Mouse (Mus musculus) cerebellum, postnatal 25 days (tissue): Measurements from ENCODE around the gene Olfr324.

Experiments
- DNase-seq, 2 experiments: peaks; one replicate each; pipeline ENCODE4 v3.0.0; 2021; ENCODE audit warnings: mixed read lengths in 2 of 2

Olfr324 gene

GRCm38 (mm10) chr11:58594814-58595213 is at the start of gene Olfr324:
TSS of gene Olfr324 (plus strand) at chr11:58595114.
- no peak for DNase-seq

DNA sequence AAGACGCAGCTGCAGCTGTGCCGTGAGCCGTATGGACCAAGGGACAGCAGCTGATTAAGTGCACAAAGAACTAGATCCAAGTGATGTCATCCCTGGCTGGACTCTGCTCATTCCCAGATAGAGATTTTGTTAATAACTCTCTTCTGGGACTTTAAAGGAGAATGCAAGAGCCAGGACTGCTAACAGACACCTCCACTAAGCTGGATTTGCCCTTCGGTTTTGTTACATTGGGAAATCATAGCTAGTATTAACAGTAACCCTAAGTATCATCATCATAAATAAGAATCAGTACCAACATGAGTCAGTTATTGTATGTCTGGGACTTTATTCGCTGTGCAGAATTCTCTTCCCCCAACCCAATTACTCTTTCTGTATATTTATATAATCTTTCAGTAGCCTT is 48.6 kb upstream of the Olfr324 start, which contains the start of gene Olfr329-ps:
Olfr329-ps (minus strand) TSS at position 101 of the 400 bp plus-strand sequence.
- DNase-seq = no peak

GRCm38 (mm10) chr11:58555536-58555935 is 39.4 kb upstream of the Olfr324 start, which contains the start of gene Olfr328:
TSS of gene Olfr328 (minus strand) at chr11:58555636.
- DNase-seq = no peak

GRCm38 (mm10) chr11:58570405-58570804 is 24.5 kb upstream of the Olfr324 start, which contains the start of gene Olfr224:
TSS of gene Olfr224 (minus strand) at chr11:58570553.
- no peak for DNase-seq

DNA sequence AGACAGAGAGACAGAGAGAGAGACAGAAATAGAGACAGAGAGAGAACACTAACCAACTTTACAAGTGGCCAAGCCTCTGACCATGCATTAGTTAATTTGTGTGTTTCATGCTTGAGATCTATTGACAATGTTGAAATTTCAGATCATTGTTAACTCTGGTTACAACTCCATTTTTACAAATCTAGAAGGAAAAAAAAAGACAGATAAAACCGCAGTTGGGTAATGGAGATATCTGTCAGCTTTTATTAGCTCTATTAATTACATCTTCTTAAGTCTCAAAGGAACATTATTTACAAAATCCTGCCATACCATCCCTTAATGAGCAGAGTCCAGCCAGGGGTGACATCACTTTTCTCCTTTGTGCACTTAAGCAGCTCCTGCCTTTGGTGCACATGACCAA is 17.5 kb upstream of the Olfr324 start, which contains the start of gene Olfr325:
Olfr325 (plus strand) TSS at position 301 of the 400 bp plus-strand sequence.
- DNase-seq = no peak

DNA sequence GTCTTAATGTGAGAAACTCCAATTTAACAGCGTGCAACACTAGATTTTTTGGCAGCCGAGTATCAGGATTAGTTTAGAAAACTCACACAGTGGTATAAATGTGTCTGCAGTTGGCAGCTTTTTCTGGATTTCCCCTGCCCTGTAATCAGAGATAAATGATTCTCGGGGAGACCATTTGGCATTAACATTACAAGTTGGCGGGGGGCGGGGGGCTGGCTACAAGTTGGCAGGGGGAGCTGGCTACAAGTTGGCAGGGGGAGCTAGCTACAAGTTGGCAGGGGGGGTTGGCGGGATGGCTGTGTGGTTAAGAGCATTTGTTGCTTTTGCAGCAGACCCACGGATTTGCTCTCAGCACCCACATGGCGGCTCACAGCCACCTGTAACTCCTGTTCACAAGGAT is 16.3 kb upstream of the Olfr324 start:
- no peak for DNase-seq

DNA sequence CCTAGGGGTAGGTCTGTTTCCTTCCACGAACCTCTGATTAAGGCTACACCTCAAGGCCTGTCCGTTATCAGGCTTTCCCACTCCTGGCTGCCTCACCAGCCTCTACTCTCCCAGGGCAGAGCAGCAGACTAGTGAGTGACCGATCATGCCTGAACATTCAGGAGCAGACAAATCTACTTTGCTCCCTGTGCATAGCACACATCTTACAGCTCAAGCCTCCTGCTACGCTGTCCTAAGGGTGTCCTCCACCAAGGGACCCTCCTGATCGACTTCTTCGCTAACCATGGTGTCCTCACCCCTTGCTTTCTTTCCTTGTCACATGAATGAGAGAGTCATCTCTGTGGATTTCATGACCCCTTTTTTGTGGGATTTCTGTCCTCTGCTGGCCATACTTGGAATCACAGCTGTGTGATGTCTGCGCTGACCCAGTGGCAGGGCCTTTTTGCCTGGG is 7.0 kb upstream of the Olfr324 start:
- DNase-seq = peak; percentile 43 to 58

GRCm38 (mm10) chr11:58588620-58589250 is 6.2 kb upstream of the Olfr324 start:
- no peak for DNase-seq

DNA sequence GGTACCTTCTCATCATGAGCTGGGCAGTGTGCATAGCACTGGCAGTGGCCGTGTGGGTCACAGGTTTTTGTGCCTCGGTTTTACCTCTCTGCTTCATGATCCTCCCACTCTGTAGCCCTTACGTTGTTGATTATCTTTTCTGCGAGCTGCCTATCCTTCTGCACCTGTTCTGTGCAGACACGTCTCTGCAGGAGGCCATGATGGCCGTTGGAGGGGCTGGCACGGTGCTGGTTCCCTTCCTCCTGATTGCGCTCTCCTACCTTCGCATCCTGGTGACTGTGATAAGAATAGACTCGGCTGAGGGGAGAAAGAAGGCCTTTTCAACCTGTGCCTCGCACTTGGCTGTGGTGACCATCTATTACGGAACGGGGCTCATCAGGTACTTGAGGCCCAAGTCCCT is 2.9 kb downstream of the Olfr324 start:
- DNase-seq = no peak

- no peak for DNase-seq
Observed at GRCm38 (mm10) chr11:58602062-58602461, 7.1 kb downstream of the Olfr324 start.

DNA sequence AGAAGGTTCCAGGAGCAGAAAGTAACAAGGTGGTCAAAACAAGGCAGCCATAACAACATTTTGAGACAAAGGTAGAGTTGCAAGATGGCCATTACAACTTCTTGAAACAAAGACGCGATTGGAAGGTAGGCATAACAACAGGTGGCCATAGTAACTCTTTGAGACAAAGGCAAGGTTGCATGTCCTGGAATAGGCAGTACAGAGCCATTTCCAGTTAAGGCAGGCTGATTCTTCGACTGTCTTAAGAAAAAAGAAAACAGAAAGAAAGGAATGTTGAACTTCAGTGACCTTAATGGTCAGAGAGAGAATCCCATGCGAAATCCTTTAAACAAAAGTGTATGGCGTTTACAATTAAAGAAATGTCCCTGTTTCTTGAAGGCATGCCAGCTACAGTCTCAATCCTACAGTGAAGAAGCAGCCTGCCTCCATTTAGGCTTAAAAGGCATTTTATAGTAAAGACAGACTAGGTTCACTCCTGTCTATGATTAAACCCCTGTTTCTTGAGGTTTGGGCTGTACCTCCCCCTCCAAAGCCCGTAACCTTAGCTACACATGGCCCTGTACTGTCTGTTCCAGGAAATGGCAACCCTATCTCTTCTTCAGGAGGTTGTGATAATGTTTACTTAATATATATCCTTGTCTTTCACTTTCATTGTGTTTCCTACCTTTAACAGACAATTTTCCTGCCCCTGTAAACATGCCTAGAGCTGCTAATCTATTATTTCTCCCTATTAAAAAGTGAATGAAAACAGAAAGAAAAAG is 8.1 kb downstream of the Olfr324 start:
- DNase-seq = no peak

GRCm38 (mm10) chr11:58604688-58605087 is 9.8 kb downstream of the Olfr324 start:
- no peak for DNase-seq

DNA sequence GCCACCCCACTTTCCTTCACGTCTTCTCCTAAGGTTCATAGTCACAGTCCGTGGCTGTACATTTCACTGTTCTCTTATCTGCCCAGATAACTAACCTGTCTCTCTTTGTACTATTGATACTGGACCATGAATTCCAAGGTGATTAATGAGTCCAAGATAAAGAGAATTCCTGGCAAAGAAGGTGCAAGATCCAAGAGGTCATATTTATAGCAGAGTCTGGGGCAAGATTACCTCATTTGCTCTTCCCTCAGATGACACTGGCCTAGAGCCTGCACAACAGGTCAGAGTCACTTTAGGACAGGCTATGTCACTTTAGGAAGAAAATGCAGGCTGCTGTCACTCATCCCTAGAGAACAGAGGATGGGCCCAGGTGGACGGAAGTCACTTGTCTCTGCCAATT is 10.3 kb downstream of the Olfr324 start:
- DNase-seq = no peak

DNA sequence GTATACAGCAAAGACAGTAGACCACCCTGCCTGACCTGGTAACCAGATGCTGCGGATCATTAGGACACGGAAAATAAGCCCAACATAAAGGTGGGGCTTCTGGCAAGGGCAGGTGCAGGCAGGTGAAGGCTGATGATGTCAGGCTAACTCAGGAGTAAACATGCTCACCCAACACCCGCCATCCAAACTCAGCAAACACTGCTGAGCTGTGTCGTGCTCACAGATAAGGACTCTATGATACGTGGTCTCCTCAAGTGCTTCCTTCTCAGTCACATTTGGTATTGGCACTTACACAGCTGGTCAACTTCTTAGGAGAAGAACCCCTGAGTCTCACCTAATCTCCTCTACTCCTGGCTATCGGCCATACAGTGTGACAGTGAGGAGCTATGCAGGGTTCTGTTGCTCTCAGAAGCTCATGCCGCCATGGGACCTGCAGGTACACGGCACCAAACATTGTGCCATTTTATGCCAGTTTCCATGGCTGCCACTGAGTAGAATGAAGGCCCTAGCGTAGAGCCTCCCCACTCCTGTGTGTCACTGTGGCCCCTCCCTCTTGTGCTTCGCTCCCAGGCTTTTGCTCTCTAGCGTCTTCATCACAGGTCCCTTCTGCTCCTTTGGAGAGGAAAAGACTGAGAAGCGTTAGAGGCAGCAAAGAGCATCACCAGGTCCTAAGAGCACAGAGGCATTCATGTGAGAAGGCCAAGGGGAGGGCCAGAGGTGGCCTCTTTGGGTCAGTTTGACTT is 11.4 kb downstream of the Olfr324 start:
- no peak for DNase-seq

- no peak for DNase-seq
Observed at GRCm38 (mm10) chr11:58607030-58607429, 12.1 kb downstream of the Olfr324 start.

DNA sequence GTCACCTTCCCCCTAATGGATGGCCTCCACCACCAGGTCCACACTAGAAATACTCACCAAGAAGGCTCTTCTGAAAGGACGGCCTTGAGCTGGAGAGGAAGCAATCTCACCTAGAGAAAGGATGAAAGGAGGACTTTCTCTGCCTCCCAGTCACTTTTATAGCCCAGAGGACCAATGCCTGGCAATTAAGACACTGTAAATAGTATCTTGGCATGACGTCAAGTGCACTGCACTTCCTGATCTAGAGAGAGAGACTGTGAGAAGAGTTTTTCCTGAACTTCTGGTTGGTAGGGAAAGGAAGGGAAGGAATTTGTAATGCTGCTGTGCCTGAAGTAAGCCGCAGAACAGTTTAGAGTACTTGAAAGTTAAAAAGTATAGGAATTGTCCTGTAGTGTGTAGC is 18.4 kb downstream of the Olfr324 start:
- DNase-seq = no peak

- DNase-seq = peak in 1 of 2 experiments; percentile 17
Observed at GRCm38 (mm10) chr11:58614526-58614925, 19.6 kb downstream of the Olfr324 start.

DNA sequence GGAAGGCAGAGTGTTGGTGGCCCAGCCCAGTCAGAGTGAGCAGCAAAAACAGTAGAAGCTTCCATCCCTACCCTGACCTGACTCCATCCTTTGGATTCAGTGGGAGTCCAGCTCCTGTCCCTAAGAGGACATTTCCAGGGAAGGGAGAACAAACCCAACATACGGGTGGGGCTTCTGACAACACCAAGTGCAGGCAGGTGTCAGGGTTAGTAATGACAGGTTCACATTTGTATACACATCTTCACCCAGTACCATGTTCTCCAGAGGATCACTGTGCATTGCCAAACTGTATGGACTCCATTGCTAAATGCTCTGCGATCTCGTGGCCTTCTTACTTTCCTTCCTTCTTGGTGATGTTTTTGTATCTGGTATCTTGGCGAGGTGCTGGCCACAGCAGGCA is 21.1 kb downstream of the Olfr324 start, which contains the start of gene 2210407C18Rik:
2210407C18Rik (minus strand) TSS at position 101 of the 400 bp plus-strand sequence.
- DNase-seq = no peak

- no peak for DNase-seq
Observed at GRCm38 (mm10) chr11:58618369-58618768, 23.5 kb downstream of the Olfr324 start.

DNA sequence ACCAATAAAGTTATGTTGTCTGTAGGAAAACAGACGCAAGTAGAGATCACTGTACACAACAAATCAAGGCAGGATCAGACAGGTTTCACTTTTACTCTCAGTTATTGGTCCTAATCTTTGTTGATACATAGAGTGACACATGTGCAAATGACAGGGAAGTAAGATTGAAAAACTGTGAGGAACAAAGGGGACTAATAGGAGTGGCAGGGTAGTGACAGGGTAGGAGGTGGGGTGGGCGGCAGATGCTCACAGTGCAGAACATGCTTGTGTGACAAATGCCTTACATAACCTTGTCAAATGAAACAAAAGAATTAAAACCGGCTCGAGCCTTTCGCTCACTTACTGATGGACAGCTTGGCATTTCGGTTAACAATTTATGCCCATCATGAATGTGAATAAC is 23.9 kb downstream of the Olfr324 start:
- no peak for DNase-seq

DNA sequence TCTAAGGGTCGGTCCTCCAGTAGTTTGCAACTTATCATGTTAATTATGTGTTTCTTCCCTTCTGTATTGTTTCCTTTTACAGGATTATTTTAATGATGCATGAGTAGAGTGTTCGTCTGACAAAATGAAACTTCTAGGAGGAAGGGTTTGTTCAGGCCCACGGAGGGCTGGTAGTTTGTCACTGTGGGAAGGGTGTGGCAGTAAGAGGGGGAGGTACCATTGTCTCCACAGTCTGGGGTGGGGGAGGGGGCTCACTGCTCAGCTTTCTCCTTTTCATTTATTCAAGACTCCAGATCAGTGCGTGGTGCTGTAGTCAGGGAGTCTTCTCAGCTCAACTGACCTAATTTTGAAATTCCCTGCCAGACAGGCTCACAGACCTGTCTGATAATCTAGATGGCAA is 31.2 kb downstream of the Olfr324 start:
- no peak for DNase-seq

DNA sequence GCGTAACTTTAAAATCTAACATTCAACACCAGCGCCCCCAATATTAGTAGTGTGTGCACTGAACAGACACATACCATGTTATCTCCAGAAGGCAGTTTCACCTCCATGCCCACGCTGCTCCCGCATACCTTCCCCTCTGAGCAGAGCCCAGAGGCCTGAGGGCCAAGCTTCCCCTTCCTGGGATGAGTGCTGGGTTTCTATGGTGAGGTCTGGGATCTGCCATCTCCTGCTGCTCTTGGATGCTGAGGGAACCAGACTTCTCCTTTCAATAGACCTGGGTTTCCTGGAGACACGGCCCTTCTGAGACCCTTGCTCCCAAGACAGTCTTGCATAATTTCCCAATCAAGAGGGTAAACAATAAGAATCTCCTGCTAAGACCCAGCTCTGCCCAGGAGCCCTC is 35.5 kb downstream of the Olfr324 start, which contains the start of gene Olfr323:
Olfr323 (minus strand) TSS at position 101 of the 400 bp plus-strand sequence.
- no peak for DNase-seq

GRCm38 (mm10) chr11:58634878-58635277 is 40.0 kb downstream of the Olfr324 start:
- DNase-seq = no peak
